Mouse (Mus musculus): ENCODE measurements around the gene Rtn4ip1.

DNA sequence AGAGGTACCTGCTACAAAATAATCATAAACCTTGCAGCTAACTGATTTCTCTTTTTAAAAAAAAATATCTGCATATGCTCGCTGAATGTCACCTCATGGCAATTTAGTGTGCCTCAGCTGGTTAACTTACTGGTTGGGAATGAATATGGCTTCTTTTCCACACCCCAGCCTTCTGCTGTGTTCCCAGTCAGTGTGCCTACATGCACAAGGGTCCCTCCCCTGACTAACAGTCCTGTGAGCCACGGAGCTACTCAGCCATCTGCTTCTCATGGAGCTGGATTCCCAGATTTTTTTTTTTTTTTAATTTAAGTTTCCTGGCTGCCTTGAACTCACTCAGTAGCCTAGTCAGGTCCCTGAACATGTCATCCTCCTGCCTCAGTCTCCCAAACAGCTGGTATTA lies 63.3 kb downstream of the Rtn4ip1 start:
- TF ChIP-seq CTCF (IDR thresholded peaks at IDR 0.05; ENCODE audit: insufficient read depth, low read length): no peak
- TF ChIP-seq POLR2A (IDR thresholded peaks at IDR 0.05; ENCODE audit: borderline replicate concordance, extremely low read depth, low read depth, low read length): no peak

Measured in lung, adult 2 months (tissue).